Mouse (Mus musculus): Measurements from ENCODE around the gene 1110008L16Rik. TPM values are rescaled to one million over a fixed set of nuclear protein-coding genes. Genes with fewer than 3 reads are reported as not detected.

Gene 1110008L16Rik
- polyA plus RNA-seq, 1 experiment = 7.9 TPM

DNA sequence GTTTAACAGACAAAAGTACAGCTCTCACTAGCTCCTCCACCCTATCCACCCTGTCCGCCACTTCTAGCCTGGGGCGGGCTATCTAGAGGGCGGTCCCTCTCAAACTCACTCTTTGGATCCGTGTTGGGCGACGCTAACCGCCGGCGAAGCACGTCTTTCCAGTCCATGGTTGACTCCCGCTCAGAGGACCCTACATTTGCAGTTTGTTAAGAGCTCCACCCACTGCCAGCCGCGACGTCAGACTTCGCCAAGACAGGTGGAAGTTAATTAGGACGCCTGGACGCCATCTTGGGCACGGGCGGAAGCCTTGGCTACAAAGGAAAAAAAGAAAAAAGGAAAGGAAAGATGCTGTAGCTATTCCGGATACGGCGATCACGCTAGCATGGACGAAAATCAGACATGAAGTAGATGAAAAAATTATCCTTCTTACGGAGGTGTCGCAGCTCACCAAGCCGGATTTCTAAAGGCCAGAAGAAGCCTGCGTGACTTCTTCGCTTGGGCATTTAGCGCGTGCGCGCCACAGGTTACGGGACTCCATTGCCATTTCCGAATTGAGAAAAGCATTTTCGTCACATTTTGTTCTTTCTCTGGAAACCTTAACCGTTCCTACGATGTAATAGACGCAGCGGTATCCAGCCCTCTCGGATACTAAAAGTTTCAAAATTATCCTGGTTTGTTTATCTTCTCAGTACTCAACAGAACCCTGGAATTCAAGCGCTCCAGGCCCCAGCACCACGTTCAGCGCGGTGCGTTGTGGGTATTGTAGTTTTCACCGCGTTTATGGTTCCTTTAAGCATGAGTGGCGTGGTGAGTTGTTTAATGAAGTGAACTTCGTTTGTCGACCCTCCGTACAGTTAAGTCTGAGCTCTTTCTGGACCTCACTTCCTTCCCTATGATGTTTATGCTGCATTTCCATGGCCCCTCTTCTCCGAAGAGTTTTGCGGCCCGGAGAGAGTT lies 3.4 kb downstream of the 1110008L16Rik start, which contains the start of gene Ppp2r3c:
TSS of gene Ppp2r3c (minus strand) at position 514 of the 957 bp plus-strand sequence.
- peak within 1 kb of the TSS; percentile 94 for H3K4me3 ChIP-seq (replicated peaks; ENCODE audit: control insufficient read depth, low read depth, low read length)
- H3K27ac ChIP-seq (ENCODE audit: control insufficient read depth, insufficient read depth, low read depth, low read length, poor library complexity) = peak within 1 kb of the TSS; percentile 99
- no peaks in the 10 kb centered on the region; the same call in 1 of the 2 replicates for H3K4me1 ChIP-seq (ENCODE audit: control insufficient read depth, insufficient read depth, low read length)
- WGBS = under 1% methylated on average over 55 of the region's 55 CpGs
- peak; percentile 83 for TF ChIP-seq POLR2A (IDR thresholded peaks at IDR 0.05; ENCODE audit: borderline replicate concordance, control insufficient read depth, low read depth, low read length)
- no peak for TF ChIP-seq CTCF (IDR thresholded peaks at IDR 0.05; ENCODE audit: control insufficient read depth, insufficient read depth, low read length)

DNA sequence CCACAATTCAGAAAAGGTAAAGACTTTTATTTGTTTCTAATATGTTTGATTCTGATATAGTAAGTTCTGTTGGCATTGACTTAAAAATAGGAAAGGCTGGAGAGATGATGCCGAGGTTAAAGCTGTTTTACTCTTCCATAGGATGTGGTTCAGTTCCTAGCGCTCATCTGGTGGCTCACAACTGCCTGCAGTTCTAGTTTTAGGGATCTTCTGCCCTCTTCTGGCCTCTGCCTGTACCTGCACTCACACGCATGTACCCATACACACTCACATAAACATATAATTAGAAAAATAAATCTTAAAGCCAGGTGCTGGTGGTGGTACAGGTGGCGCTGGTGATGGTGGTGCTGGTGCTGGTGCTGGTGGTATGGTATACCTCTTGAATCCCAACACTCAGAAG lies 7.0 kb downstream of the 1110008L16Rik start:
- H3K27ac ChIP-seq (ENCODE audit: control insufficient read depth, insufficient read depth, low read depth, low read length, poor library complexity) = no peak overlapping the region
- no peak overlapping the region for H3K4me3 ChIP-seq (replicated peaks; ENCODE audit: control insufficient read depth, low read depth, low read length)
- H3K4me1 ChIP-seq (ENCODE audit: control insufficient read depth, insufficient read depth, low read length) = no peaks in the 10 kb centered on the region; the same call in 1 of the 2 replicates
- no peak for TF ChIP-seq CTCF (IDR thresholded peaks at IDR 0.05; ENCODE audit: control insufficient read depth, insufficient read depth, low read length)
- no peak for TF ChIP-seq POLR2A (IDR thresholded peaks at IDR 0.05; ENCODE audit: borderline replicate concordance, control insufficient read depth, low read depth, low read length)
- WGBS = 92% methylated on average over 4 of the region's 4 CpGs

DNA sequence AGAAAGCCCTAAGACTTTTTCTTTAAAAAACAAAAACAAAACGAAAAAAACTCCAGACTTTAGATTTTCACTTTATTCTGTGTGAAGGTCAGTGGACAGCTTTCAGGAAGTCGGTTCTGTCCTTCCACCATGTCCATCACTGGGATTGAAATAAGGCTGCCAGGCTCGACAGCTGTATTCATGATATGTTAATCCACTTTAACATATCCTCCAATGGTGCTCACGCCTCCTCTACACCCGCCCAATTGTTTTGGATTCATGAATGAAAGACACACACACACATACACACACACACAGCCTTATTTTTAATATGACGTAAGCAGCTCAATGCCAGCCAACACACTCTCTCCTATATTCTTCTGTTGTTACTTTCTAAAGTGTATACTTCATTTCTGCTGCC lies 8.2 kb downstream of the 1110008L16Rik start:
- no peak overlapping the region for H3K4me3 ChIP-seq (replicated peaks; ENCODE audit: control insufficient read depth, low read depth, low read length)
- no peak for TF ChIP-seq POLR2A (IDR thresholded peaks at IDR 0.05; ENCODE audit: borderline replicate concordance, control insufficient read depth, low read depth, low read length)
- no peak for TF ChIP-seq CTCF (IDR thresholded peaks at IDR 0.05; ENCODE audit: control insufficient read depth, insufficient read depth, low read length)
- H3K27ac ChIP-seq (ENCODE audit: control insufficient read depth, insufficient read depth, low read depth, low read length, poor library complexity) = no peak overlapping the region
- 87% methylated on average over 6 of the region's 6 CpGs for WGBS
- no peaks in the 10 kb centered on the region; the same call in 1 of the 2 replicates for H3K4me1 ChIP-seq (ENCODE audit: control insufficient read depth, insufficient read depth, low read length)

DNA sequence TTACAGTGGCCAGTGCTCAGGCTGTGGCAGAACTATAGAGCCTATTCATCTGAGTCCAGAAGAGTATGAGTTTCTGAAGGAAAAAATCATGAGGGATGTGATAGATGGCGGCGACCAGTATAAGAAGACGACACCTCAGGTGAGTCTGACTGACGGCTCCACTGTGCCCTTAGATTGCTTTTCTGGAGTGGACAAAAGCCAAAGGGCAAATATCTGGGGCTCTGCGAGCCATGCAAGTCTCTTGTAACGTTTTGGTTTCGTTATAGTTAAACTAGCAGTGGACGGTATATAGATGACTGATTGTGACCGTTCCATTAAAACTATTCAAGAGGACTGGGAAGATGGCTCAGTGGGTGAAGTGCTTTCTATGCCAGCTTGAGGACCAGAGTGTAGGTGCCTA lies 9.4 kb downstream of the 1110008L16Rik start:
- H3K4me3 ChIP-seq (replicated peaks; ENCODE audit: control insufficient read depth, low read depth, low read length) = no peak overlapping the region
- 95% methylated on average over 9 of the region's 9 CpGs for WGBS
- TF ChIP-seq CTCF (IDR thresholded peaks at IDR 0.05; ENCODE audit: control insufficient read depth, insufficient read depth, low read length) (no peak), POLR2A (IDR thresholded peaks at IDR 0.05; ENCODE audit: borderline replicate concordance, control insufficient read depth, low read depth, low read length) (no peak)
- no peaks in the 10 kb centered on the region; the same call in 1 of the 2 replicates for H3K4me1 ChIP-seq (ENCODE audit: control insufficient read depth, insufficient read depth, low read length)
- no peak overlapping the region for H3K27ac ChIP-seq (ENCODE audit: control insufficient read depth, insufficient read depth, low read depth, low read length, poor library complexity)

DNA sequence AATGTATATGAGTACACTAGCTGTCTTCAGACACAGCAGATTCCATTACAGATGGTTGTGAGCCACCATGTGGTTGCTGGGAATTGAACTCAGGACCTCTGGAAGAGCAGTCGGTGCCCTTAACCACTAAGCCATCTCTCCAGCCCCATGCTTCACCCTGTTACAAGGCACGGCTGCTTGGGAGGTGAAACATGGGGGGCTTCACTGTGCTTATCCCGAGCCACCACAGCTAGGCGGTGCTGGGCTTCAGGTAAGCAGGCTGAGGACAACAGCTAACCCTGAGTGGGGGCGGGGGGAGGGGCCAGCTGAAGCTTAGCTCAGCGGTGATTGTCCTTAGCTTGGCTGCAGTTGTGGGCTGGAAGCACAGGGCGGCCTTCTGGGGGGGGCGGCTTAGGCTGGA lies 10.1 kb downstream of the 1110008L16Rik start:
- TF ChIP-seq CTCF (IDR thresholded peaks at IDR 0.05; ENCODE audit: control insufficient read depth, insufficient read depth, low read length) = no peak
- no peak for TF ChIP-seq POLR2A (IDR thresholded peaks at IDR 0.05; ENCODE audit: borderline replicate concordance, control insufficient read depth, low read depth, low read length)
- Histone ChIP-seq H3K27ac (ENCODE audit: control insufficient read depth, insufficient read depth, low read depth, low read length, poor library complexity) (no peak overlapping the region), H3K4me1 (ENCODE audit: control insufficient read depth, insufficient read depth, low read length) (no peaks in the 10 kb centered on the region; the same call in 1 of the 2 replicates), H3K4me3 (replicated peaks; ENCODE audit: control insufficient read depth, low read depth, low read length) (no peak overlapping the region)
- 88% methylated on average over 8 of the region's 8 CpGs for WGBS

DNA sequence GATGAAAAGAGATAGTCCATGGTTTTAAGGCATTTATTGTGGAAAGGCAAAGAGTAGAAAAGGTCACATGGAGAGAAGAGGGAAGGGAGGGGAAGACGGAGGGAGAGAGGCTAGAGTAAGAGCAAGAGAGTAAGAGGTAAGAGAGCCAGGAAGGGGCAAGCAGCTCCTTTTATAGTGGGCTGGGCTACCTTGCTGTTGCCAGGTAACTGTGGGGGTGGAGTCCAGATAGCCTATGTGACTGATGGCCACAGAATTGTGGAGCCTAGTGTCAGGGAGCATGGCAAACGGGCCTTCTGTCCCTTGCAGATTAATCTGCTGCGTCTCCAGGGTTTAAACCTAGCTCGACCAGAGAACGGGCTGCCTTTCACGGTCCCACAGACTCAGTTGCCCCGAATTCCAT lies 12.5 kb downstream of the 1110008L16Rik start:
- 86% methylated on average over 7 of the region's 7 CpGs for WGBS
- H3K27ac ChIP-seq (ENCODE audit: control insufficient read depth, insufficient read depth, low read depth, low read length, poor library complexity) = no peak overlapping the region
- no peak for TF ChIP-seq POLR2A (IDR thresholded peaks at IDR 0.05; ENCODE audit: borderline replicate concordance, control insufficient read depth, low read depth, low read length)
- no peaks in the 10 kb centered on the region; the same call in 1 of the 2 replicates for H3K4me1 ChIP-seq (ENCODE audit: control insufficient read depth, insufficient read depth, low read length)
- H3K4me3 ChIP-seq (replicated peaks; ENCODE audit: control insufficient read depth, low read depth, low read length) = no peak overlapping the region

DNA sequence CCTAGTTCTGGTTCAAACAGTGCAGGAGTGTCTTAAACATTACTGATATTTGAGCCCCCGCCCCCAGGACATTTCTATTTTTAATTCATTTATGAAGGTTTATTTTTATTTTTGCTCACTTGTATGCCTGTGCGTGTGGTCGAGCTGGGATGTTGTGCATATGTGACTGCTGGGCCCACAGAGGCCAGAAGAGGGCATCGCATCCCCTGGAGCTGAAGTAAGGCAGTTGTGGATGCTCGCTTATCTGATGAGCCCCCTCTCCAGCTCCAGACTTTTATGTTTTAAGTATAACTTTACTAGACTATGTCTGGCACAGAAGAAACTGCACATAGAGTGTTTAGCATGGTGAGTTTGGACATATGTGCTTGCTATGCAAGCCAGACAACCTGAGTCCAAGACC lies 14.5 kb downstream of the 1110008L16Rik start:
- Histone ChIP-seq H3K27ac (ENCODE audit: control insufficient read depth, insufficient read depth, low read depth, low read length, poor library complexity) (no peak overlapping the region), H3K4me1 (ENCODE audit: control insufficient read depth, insufficient read depth, low read length) (no peaks in the 10 kb centered on the region; the same call in 1 of the 2 replicates), H3K4me3 (replicated peaks; ENCODE audit: control insufficient read depth, low read depth, low read length) (no peak overlapping the region)
- TF ChIP-seq POLR2A (IDR thresholded peaks at IDR 0.05; ENCODE audit: borderline replicate concordance, control insufficient read depth, low read depth, low read length) (no peak), CTCF (IDR thresholded peaks at IDR 0.05; ENCODE audit: control insufficient read depth, insufficient read depth, low read length) (peak; percentile 38; the same call in 1 of the 2 replicates)
- 82% methylated on average over 5 of the region's 5 CpGs for WGBS

DNA sequence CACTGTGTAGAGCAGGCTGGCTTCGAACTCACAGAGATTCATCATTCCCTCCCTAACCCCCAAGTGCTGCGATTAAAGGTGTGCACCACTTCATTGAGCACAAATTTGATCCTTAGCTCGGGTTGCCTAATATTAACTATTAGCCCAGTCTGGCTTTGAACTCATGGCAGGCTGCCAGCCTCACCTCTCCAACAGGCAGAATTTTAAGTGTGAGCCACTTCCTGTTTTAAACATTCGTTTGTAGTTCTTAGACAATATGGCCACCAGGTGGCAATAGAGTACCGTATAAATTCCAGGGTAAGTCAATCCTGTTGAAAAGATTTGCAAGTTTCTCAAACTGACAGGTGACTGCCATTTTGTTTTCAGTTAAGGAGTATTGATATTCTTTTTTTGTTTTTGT lies 15.8 kb downstream of the 1110008L16Rik start:
- H3K4me1 ChIP-seq (ENCODE audit: control insufficient read depth, insufficient read depth, low read length) = no peaks in the 10 kb centered on the region; the same call in 1 of the 2 replicates
- H3K27ac ChIP-seq (ENCODE audit: control insufficient read depth, insufficient read depth, low read depth, low read length, poor library complexity) = no peak overlapping the region
- no peak overlapping the region for H3K4me3 ChIP-seq (replicated peaks; ENCODE audit: control insufficient read depth, low read depth, low read length)
- WGBS = 33% methylated on average over 5 of the region's 5 CpGs
- TF ChIP-seq POLR2A (IDR thresholded peaks at IDR 0.05; ENCODE audit: borderline replicate concordance, control insufficient read depth, low read depth, low read length) (no peak), CTCF (IDR thresholded peaks at IDR 0.05; ENCODE audit: control insufficient read depth, insufficient read depth, low read length) (0 out of 2 replicates have a peak, but pooled peaks have one; percentile 12)
